Mouse (Mus musculus) midbrain, embryonic 12.5 days (tissue): Measurements from ENCODE around the gene Rnf208. TPM values are rescaled to one million over a fixed set of nuclear protein-coding genes. Genes with fewer than 3 reads are reported as not detected.

Source experiments
- ATAC-seq: fragments of 200-750 bp; cut with Nextera tagmentation; 2 replicates; pipeline ENCODE4 v1.8.0; 2017; ENCODE audit warnings: low read depth, moderate TSS enrichment, moderate library complexity; ENCODE audit not compliant: low FRiP score
- H3K27ac ChIP-seq: fragments of 300-500 bp; sonication (generic); replicated peaks from 2 replicates; pipeline ENCODE4 v1.5.1; 2016; ENCODE audit warnings: mild to moderate bottlenecking
- H3K27me3 ChIP-seq: fragments of 300-500 bp; sonication (generic); 2 replicates; pipeline ENCODE4 v1.6.1; 2016; ENCODE audit warnings: mild to moderate bottlenecking
- H3K36me3 ChIP-seq: fragments of 300-500 bp; sonication (generic); 2 replicates; pipeline ENCODE4 v1.6.1; 2016
- H3K4me1 ChIP-seq: fragments of 300-500 bp; sonication (generic); 2 replicates; pipeline ENCODE4 v1.6.1; 2016
- H3K4me2 ChIP-seq: fragments of 300-500 bp; sonication (generic); replicated peaks from 2 replicates; pipeline ENCODE4 v1.6.1; 2016; ENCODE audit warnings: mild to moderate bottlenecking, moderate library complexity
- H3K4me3 ChIP-seq: fragments of 300-500 bp; sonication (generic); 2 replicates; pipeline ENCODE4 v1.5.1; 2016; ENCODE audit warnings: mild to moderate bottlenecking
- H3K9ac ChIP-seq: fragments of 300-500 bp; sonication (generic); replicated peaks from 2 replicates; pipeline ENCODE4 v1.6.1; 2016; ENCODE audit warnings: mild to moderate bottlenecking, moderate library complexity
- H3K9me3 ChIP-seq: fragments of 300-500 bp; sonication (generic); 2 replicates; pipeline ENCODE4 v1.6.1; 2016; ENCODE audit warnings: mild to moderate bottlenecking
- WGBS: fragments of 180-500 bp; shearing (Covaris S2); methylation state at CpG from one replicate; pipeline ENCODE4 v1.1.7; 2016; 5-methylcytosine and 5-hydroxymethylcytosine counted together
- polyA plus RNA-seq: library from polyadenylated mRNA; unstranded; fragments of >200 nt; fragmentation: Nextera tagmentation; extraction: Ambion mirVana; gene quantifications from 2 replicates; pipeline ENCODE4 v1.2.1, GENCODE M21; 2016

The Rnf208 gene
- polyA plus RNA-seq, 1 experiment from 2014 or later, result 31.9 TPM

GRCm38 (mm10) chr2:25267746-25268309, 25.8 kb downstream of the Rnf208 start:
- H3K9me3 ChIP-seq, result no peaks in the 10 kb centered on the region
- H3K27ac ChIP-seq, result no peak overlapping the region
- no peak overlapping the region for H3K4me2 ChIP-seq
- WGBS, result 73% methylated on average over 4 of the region's 4 CpGs
- no peak overlapping the region for H3K9ac ChIP-seq
- peaks cover 62% of the 10 kb centered on the region for H3K4me1 ChIP-seq
- peaks cover 29% of the 10 kb centered on the region for H3K27me3 ChIP-seq
- peaks cover 16% of the 10 kb centered on the region; the same call in 1 of the 2 replicates for H3K36me3 ChIP-seq
- H3K4me3 ChIP-seq, result no peak overlapping the region
- no peak for ATAC-seq

- peak within 1 kb of the TSS; percentile 93 for H3K4me3 ChIP-seq
- WGBS, result under 1% methylated on average over 55 of the region's 55 CpGs
- no peaks in the 10 kb centered on the region for H3K27me3 ChIP-seq
- H3K9ac ChIP-seq, result peak within 1 kb of the TSS; percentile 84
- no peaks in the 10 kb centered on the region for H3K9me3 ChIP-seq
- peak within 1 kb of the TSS; percentile 95 for H3K4me2 ChIP-seq
- ATAC-seq, result peak; percentile 97
- H3K36me3 ChIP-seq, result peaks cover 54% of the 10 kb centered on the region
- H3K27ac ChIP-seq, result peak within 1 kb of the TSS; percentile 78
- peaks cover 33% of the 10 kb centered on the region for H3K4me1 ChIP-seq
Observed at GRCm38 (mm10) chr2:25271827-25272511, 29.9 kb downstream of the Rnf208 start, which contains the start of the genes Ssna1 and Anapc2. Gene Ssna1, minus strand, starts transcription at chr2:25272438. Gene Anapc2, plus strand, starts transcription at chr2:25272478.

- Histone ChIP-seq H3K36me3 (peaks cover 59% of the 10 kb centered on the region), H3K9me3 (no peaks in the 10 kb centered on the region), H3K4me1 (peaks cover 29% of the 10 kb centered on the region), H3K27me3 (no peaks in the 10 kb centered on the region), H3K4me3 (peak overlapping the region; percentile 93), H3K9ac (peak overlapping the region; percentile 84), H3K4me2 (peak overlapping the region; percentile 95), H3K27ac (peak overlapping the region; percentile 78)
- peak; percentile 71 for ATAC-seq
- WGBS, result under 1% methylated on average over 28 of the region's 29 CpGs
Observed at GRCm38 (mm10) chr2:25272515-25272914, 30.5 kb downstream of the Rnf208 start.

- H3K27ac ChIP-seq, result peak overlapping the region; percentile 78; the same call in 1 of the 2 replicates
- 40% methylated on average over 16 of the region's 16 CpGs for WGBS
- no peaks in the 10 kb centered on the region for H3K27me3 ChIP-seq
- H3K9ac ChIP-seq, result peak overlapping the region; percentile 84
- H3K9me3 ChIP-seq, result no peaks in the 10 kb centered on the region
- H3K4me1 ChIP-seq, result peaks cover 24% of the 10 kb centered on the region
- H3K4me3 ChIP-seq, result peak overlapping the region; percentile 93
- ATAC-seq, result no peak
- H3K36me3 ChIP-seq, result peaks cover 64% of the 10 kb centered on the region
- H3K4me2 ChIP-seq, result peak overlapping the region; percentile 95
Observed at GRCm38 (mm10) chr2:25273010-25273409, 31.0 kb downstream of the Rnf208 start.

GRCm38 (mm10) chr2:25278928-25279882, 37.1 kb downstream of the Rnf208 start:
- 63% methylated on average over 13 of the region's 13 CpGs for WGBS
- Histone ChIP-seq H3K27ac (no peak overlapping the region), H3K9ac (no peak overlapping the region), H3K36me3 (peaks cover 98% of the 10 kb centered on the region), H3K9me3 (no peaks in the 10 kb centered on the region), H3K4me1 (no peaks in the 10 kb centered on the region), H3K27me3 (no peaks in the 10 kb centered on the region), H3K4me2 (no peak overlapping the region), H3K4me3 (no peak overlapping the region)
- ATAC-seq, result no peak

GRCm38 (mm10) chr2:25285551-25285950, 43.5 kb downstream of the Rnf208 start:
- Histone ChIP-seq H3K9me3 (no peaks in the 10 kb centered on the region), H3K9ac (no peak overlapping the region), H3K36me3 (peaks cover 58% of the 10 kb centered on the region), H3K4me1 (peaks cover 8% of the 10 kb centered on the region; the same call in 1 of the 2 replicates), H3K4me3 (no peak overlapping the region), H3K27me3 (peaks cover 28% of the 10 kb centered on the region), H3K4me2 (no peak overlapping the region), H3K27ac (no peak overlapping the region)
- ATAC-seq, result no peak
- 91% methylated on average over 2 of the region's 2 CpGs for WGBS

GRCm38 (mm10) chr2:25286314-25286713, 44.3 kb downstream of the Rnf208 start:
- no peak overlapping the region for H3K27ac ChIP-seq
- H3K9ac ChIP-seq, result no peak overlapping the region
- H3K36me3 ChIP-seq, result peaks cover 50% of the 10 kb centered on the region
- H3K27me3 ChIP-seq, result peaks cover 36% of the 10 kb centered on the region
- 83% methylated on average over 1 of the region's 1 CpGs for WGBS
- ATAC-seq, result no peak
- peaks cover 8% of the 10 kb centered on the region; the same call in 1 of the 2 replicates for H3K4me1 ChIP-seq
- no peaks in the 10 kb centered on the region for H3K9me3 ChIP-seq
- H3K4me2 ChIP-seq, result no peak overlapping the region
- no peak overlapping the region for H3K4me3 ChIP-seq

GRCm38 (mm10) chr2:25286837-25287636, 45.0 kb downstream of the Rnf208 start:
- Histone ChIP-seq H3K27ac (no peak overlapping the region), H3K9me3 (no peaks in the 10 kb centered on the region), H3K4me3 (no peak overlapping the region), H3K4me2 (no peak overlapping the region), H3K36me3 (peaks cover 44% of the 10 kb centered on the region), H3K9ac (no peak overlapping the region), H3K27me3 (peaks cover 43% of the 10 kb centered on the region), H3K4me1 (peaks cover 12% of the 10 kb centered on the region)
- WGBS, result 57% methylated on average over 7 of the region's 7 CpGs
- no peak for ATAC-seq

- Histone ChIP-seq H3K36me3 (peaks cover 34% of the 10 kb centered on the region), H3K4me1 (peaks cover 17% of the 10 kb centered on the region), H3K9me3 (no peaks in the 10 kb centered on the region), H3K27ac (no peak within 1 kb of the TSS), H3K27me3 (peaks cover 54% of the 10 kb centered on the region), H3K4me2 (no peak within 1 kb of the TSS), H3K9ac (no peak within 1 kb of the TSS), H3K4me3 (no peak within 1 kb of the TSS)
- no peak for ATAC-seq
- WGBS, result 84% methylated on average over 6 of the region's 6 CpGs
Observed at GRCm38 (mm10) chr2:25287927-25288649, 46.0 kb downstream of the Rnf208 start, which contains the start of gene Tmem210. Gene Tmem210, plus strand, starts transcription at chr2:25288145.

- WGBS, result 74% methylated on average over 7 of the region's 7 CpGs
- ATAC-seq, result no peak
- Histone ChIP-seq H3K4me2 (no peak overlapping the region), H3K27me3 (peaks cover 61% of the 10 kb centered on the region), H3K4me1 (peaks cover 17% of the 10 kb centered on the region), H3K4me3 (no peak overlapping the region), H3K36me3 (peaks cover 27% of the 10 kb centered on the region), H3K27ac (no peak overlapping the region), H3K9me3 (no peaks in the 10 kb centered on the region), H3K9ac (no peak overlapping the region)
Observed at GRCm38 (mm10) chr2:25288734-25289345, 46.8 kb downstream of the Rnf208 start.
